Mouse (Mus musculus) small intestine, adult 2 months (tissue): ENCODE results near the gene Bach2.

Experiments
- CTCF ChIP-seq: fragments of 200-500 bp; IDR thresholded peaks from 2 replicates; pipeline ENCODE4 v1.5.1; 2012; ENCODE audit warnings: low read depth, mild to moderate bottlenecking, control low read depth, inconsistent platforms, low read length, moderate library complexity, mixed read lengths; ENCODE audit not compliant: insufficient replicate concordance, insufficient read length; ENCODE audit errors: extremely low read depth
- POLR2A ChIP-seq: fragments of 200-500 bp; IDR thresholded peaks from 2 replicates; pipeline ENCODE4 v1.6.1; 2012; ENCODE audit warnings: low read depth, mild to moderate bottlenecking, control low read depth, inconsistent platforms, low read length, moderate library complexity

DNA sequence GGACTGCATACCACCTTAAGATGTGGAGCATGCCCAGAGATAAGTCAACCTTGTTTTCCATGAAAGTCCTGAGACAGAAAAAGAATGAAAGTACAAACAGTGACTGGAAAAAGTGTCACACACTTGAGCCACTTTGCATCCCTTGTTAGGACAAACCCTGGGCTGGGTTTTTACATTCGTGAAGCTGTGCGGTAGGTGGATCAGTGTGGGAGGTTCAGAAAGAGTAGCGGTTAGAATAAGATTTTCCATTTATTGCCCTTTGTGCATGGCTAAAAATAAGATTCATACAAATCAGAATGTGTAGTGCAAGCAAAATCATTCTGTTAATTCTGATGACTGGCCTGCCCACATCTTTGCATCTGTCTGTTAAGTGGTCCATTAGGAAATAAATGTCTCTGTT is 187.0 kb downstream of the Bach2 start:
- TF ChIP-seq CTCF (no peak), POLR2A (no peak)
